Mouse (Mus musculus): ENCODE measurements around the gene Slc25a20. TPM values are rescaled to one million over a fixed set of nuclear protein-coding genes. Genes with fewer than 3 reads are reported as not detected.

Gene Slc25a20
- polyA plus RNA-seq (2012) = 5.0 and 6.0 TPM in 2 replicates

- no peak for TF ChIP-seq GATA1 (IDR thresholded peaks at IDR 0.05; ENCODE audit: low read length)
Observed at GRCm38 (mm10) chr9:108661677-108662612, at the start of gene Slc25a20. Gene Slc25a20 (plus strand): TSS chr9:108662088.

DNA sequence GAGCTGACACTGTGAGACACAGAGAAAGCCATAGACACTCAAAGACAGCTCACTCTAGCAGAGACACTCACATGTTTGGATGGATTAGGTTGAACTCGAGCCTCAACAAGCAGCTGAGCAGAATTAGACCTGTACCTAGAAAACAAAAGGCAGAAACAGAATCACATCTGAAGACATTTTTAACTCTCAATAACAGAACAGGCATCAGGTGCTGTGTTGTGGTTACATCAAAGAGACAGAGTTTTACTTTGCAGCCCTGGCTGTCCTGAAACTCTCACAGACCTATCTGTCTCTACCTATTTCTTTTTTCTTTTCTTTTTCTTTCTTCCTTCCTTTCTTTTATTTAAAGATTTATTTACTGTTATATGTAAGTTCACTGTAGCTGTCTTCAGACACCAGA lies 44.6 kb upstream of the Slc25a20 start:
- TF ChIP-seq GATA1 (IDR thresholded peaks at IDR 0.05; ENCODE audit: low read length) = no peak

GRCm38 (mm10) chr9:108626498-108626897 lies 35.4 kb upstream of the Slc25a20 start:
- TF ChIP-seq GATA1 (IDR thresholded peaks at IDR 0.05; ENCODE audit: low read length) = no peak

DNA sequence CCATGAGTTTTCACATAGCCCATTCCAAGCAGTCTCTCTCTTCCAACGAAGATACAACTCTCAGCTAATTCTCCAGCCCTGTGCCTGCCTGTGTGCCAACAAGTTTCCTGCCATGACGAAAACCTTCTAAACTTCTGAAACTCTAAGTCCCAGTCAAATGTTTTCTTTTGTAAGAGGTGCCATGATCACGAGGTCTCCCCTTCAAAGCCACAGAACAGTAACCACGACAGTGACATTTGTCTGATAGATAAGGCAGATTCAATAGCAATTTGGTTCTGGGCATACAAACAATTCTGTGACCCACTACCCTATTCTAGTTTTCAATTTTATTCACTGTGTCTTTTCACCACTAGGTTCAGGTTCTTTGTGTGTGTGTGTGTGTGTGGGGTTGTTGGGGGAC lies 33.7 kb upstream of the Slc25a20 start:
- TF ChIP-seq GATA1 (IDR thresholded peaks at IDR 0.05; ENCODE audit: low read length) = no peak

DNA sequence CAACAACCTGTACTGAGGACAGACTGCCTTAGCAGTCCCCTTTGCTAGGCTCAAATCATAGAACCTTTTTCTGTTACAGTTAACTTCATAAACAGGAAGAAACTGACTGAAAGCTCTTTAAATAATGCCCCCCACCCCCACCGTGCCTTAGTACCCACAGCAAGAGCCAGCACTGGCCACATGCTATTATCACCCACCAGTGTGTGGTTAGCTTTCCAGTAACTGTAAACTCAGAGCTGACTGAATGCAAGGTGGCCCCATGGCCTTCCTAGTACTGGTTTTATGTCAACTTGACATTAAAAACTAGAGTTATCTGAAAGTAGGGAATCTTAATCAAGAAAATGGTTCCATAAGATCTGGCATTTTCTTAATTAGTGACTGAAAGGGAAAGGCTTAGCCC lies 31.2 kb upstream of the Slc25a20 start:
- TF ChIP-seq GATA1 (IDR thresholded peaks at IDR 0.05; ENCODE audit: low read length) = no peak

DNA sequence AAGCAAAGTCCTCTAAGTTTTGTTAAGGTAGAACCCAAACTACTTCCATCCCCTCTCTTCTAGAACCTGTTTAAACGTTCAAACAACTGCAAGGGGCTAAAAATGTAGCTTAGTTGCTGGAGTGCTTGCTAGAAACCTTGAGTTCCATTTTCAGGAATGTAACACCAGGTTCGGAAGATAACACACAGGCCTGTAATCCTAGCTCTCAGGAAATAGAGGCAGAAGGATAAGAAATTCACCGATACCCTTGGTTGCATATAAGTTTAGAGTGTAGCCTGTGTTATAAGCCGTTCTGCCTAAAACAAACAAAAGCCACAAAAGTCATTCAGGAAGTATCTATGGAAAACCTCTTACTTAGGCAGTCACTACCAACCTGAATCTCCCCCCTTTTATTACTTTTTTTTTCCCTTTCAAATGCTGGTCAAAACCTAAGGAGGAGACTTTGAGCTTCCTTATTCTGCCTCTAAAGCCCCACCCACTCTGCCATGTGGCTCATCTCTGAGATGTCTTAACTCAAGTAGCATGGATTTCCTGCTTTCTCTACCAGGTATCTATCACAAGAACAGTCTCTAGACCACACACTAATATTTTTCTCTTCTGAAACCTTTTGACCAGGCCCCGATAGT lies 30.1 kb upstream of the Slc25a20 start:
- no peak for TF ChIP-seq GATA1 (IDR thresholded peaks at IDR 0.05; ENCODE audit: low read length)

- no peak for TF ChIP-seq GATA1 (IDR thresholded peaks at IDR 0.05; ENCODE audit: low read length)
Observed at GRCm38 (mm10) chr9:108632375-108632774, 29.5 kb upstream of the Slc25a20 start.

- TF ChIP-seq GATA1 (IDR thresholded peaks at IDR 0.05; ENCODE audit: low read length) = no peak
Observed at GRCm38 (mm10) chr9:108633846-108634245, 28.0 kb upstream of the Slc25a20 start.

- no peak for TF ChIP-seq GATA1 (IDR thresholded peaks at IDR 0.05; ENCODE audit: low read length)
Observed at GRCm38 (mm10) chr9:108635415-108635814, 26.5 kb upstream of the Slc25a20 start.

DNA sequence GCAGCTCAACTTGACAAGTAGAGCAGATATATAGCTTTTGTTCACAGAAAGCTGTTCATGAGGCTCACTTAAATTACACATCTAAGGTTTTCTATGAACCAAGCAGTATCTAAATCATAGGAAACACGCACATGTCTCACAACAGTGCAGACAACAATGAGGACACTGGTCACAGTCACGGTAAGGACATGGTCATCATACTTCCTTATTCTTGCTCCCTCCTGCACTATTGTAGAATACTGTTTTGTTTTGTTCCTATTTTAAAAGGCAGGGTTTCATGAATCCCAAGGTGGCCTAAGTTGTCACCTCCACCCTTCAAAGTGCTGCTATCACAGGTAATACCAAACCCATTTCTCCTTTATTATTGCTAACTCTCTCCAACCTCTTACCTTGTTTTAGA lies 22.1 kb upstream of the Slc25a20 start:
- no peak for TF ChIP-seq GATA1 (IDR thresholded peaks at IDR 0.05; ENCODE audit: low read length)

DNA sequence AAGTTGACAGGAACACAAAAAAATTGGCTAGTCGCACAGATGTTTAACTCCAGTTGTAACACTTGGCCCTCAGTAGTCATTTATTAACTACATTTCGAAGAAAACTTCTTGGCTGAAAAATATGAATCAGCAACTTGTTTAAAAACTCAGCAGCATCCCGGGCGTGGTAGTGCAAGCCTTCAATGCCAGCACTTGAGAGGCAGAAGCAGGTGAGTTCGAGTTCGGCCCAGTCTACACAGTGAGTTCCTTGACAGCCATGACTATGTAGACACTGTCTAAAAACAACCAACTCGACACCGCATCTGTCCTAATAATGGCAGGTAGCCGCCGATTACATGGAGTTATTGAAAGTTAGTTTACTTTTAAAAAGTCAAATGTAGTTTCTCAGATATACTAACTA lies 13.7 kb upstream of the Slc25a20 start:
- TF ChIP-seq GATA1 (IDR thresholded peaks at IDR 0.05; ENCODE audit: low read length) = no peak

- TF ChIP-seq GATA1 (IDR thresholded peaks at IDR 0.05; ENCODE audit: low read length) = no peak
Observed at GRCm38 (mm10) chr9:108648611-108649560, 13.0 kb upstream of the Slc25a20 start, which contains the start of gene Arih2. Gene Arih2 (minus strand): TSS chr9:108649386.

GRCm38 (mm10) chr9:108649561-108650440 lies 12.1 kb upstream of the Slc25a20 start:
- no peak for TF ChIP-seq GATA1 (IDR thresholded peaks at IDR 0.05; ENCODE audit: low read length)
